Mouse (Mus musculus) forebrain, embryonic 14.5 days (tissue): ENCODE results near the gene Abcc12. TPM values are rescaled to one million over a fixed set of nuclear protein-coding genes. Genes with fewer than 3 reads are reported as not detected.

Source experiments
- ATAC-seq: fragments of 200-750 bp; cut with Nextera tagmentation; 2 replicates; pipeline ENCODE4 v1.8.0; 2017; ENCODE audit warnings: mild to moderate bottlenecking, moderate library complexity
- DNase-seq: peaks from one replicate; pipeline ENCODE4 v3.0.0-alpha.2; 2015; ENCODE audit warnings: low spot score
- H3K27ac ChIP-seq: fragments of 300-500 bp; sonication (generic); 2 replicates; pipeline ENCODE4 v1.5.1; 2014; ENCODE audit warnings: low read depth, mild to moderate bottlenecking, control low read depth, low read length, moderate library complexity
- H3K27me3 ChIP-seq: fragments of 300-500 bp; sonication (generic); replicated peaks from 2 replicates; pipeline ENCODE4 v1.6.1; 2014; ENCODE audit warnings: low read length, control low read depth, mixed read lengths; ENCODE audit not compliant: control insufficient read depth, insufficient read depth
- H3K36me3 ChIP-seq: fragments of 300-500 bp; sonication (generic); 2 replicates; pipeline ENCODE4 v1.6.1; 2014; ENCODE audit warnings: low read length, control low read depth; ENCODE audit not compliant: control insufficient read depth, insufficient read depth
- H3K4me1 ChIP-seq: fragments of 300-500 bp; sonication (generic); 2 replicates; pipeline ENCODE4 v1.6.1; 2014; ENCODE audit warnings: antibody characterized with exemption, low read length, control low read depth; ENCODE audit not compliant: control insufficient read depth, insufficient read depth
- H3K4me2 ChIP-seq: fragments of 300-500 bp; sonication (generic); 2 replicates; pipeline ENCODE4 v1.6.1; 2014; ENCODE audit warnings: mild to moderate bottlenecking, control low read depth, low read length
- H3K4me3 ChIP-seq: fragments of 300-500 bp; sonication (generic); 2 replicates; pipeline ENCODE4 v1.5.1; 2014; ENCODE audit warnings: low read depth, low read length, control low read depth
- H3K9ac ChIP-seq: fragments of 300-500 bp; sonication (generic); 2 replicates; pipeline ENCODE4 v1.6.1; 2014; ENCODE audit warnings: mild to moderate bottlenecking, low read length, control low read depth, moderate library complexity
- H3K9me3 ChIP-seq: fragments of 300-500 bp; sonication (generic); replicated peaks from 2 replicates; pipeline ENCODE4 v1.6.1; 2016; ENCODE audit warnings: low read length, control low read depth, mixed read lengths; ENCODE audit not compliant: control insufficient read depth
- WGBS: fragments of 180-500 bp; shearing (Covaris S2); extraction: QIAGEN DNeasy Blood & Tissue Kit; methylation state at CpG from one replicate; pipeline ENCODE4 v1.1.7; 2014; 5-methylcytosine and 5-hydroxymethylcytosine counted together
- microRNA-seq: library from miRNA; unstranded; fragments of <30 nt; microRNA quantifications from one replicate; pipeline ENCODE4, GENCODE M21; 2016
- polyA plus RNA-seq: library from polyadenylated mRNA; unstranded; fragments of >200 nt; fragmentation: Nextera tagmentation; extraction: Ambion mirVana; gene quantifications from 2 replicates; pipeline ENCODE4 v1.2.1, GENCODE M21; 2014

Gene Abcc12
- polyA plus RNA-seq, 1 experiment from 2014 or later, result 0.19 TPM

DNA sequence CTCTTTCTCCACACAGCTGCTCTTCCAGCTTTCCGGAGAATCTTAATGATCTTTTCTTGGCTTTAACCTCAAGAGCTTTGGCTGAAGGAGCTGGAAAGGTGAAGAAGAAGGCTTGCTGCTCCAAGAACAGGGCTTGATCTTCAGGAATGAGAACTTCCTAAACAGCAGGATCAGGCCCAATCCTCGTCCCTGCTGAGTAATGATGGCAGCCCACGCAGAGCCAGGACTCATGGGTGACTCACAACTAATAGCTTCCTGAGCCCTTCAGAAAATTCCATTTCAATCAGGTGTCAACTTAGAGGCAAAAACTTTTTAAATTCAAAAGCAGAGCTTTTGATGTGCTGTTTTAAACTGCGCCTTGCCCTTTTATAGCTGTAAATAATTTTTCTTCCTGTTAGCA is 135.0 kb downstream of the Abcc12 start:
- Histone ChIP-seq H3K9me3 (no peaks in the 10 kb centered on the region), H3K27ac (no peak overlapping the region), H3K4me2 (no peak overlapping the region), H3K9ac (no peak overlapping the region), H3K4me1 (no peaks in the 10 kb centered on the region), H3K36me3 (no peaks in the 10 kb centered on the region), H3K27me3 (no peaks in the 10 kb centered on the region), H3K4me3 (no peak overlapping the region)
- DNase-seq (no peak), ATAC-seq (no peak)
- 87% methylated on average over 4 of the region's 4 CpGs for WGBS

DNA sequence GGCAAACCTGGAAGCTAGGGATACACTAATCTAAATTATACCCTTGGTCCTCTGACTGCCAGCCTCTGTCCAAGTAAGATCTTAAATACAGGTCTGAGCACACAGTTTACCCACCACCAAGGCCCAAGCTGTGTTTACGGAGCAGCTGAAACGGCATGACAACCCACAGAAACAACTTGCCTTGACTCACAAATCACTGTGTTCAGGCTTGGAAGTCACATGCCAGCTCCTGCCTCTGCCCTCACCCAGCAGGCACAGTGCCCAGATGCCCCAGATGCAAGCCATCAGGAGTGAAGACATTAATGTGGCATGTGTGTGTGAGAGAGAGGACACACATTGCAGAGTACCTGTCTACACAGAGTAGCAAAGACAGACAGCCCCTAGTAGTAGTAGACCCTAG is 136.7 kb downstream of the Abcc12 start:
- no peaks in the 10 kb centered on the region for H3K9me3 ChIP-seq
- no peaks in the 10 kb centered on the region for H3K27me3 ChIP-seq
- H3K4me3 ChIP-seq, result no peak overlapping the region
- DNase-seq (no peak), ATAC-seq (no peak)
- no peak overlapping the region for H3K9ac ChIP-seq
- no peaks in the 10 kb centered on the region for H3K36me3 ChIP-seq
- 91% methylated on average over 2 of the region's 2 CpGs for WGBS
- H3K4me1 ChIP-seq, result peaks cover 12% of the 10 kb centered on the region
- H3K4me2 ChIP-seq, result no peak overlapping the region
- no peak overlapping the region for H3K27ac ChIP-seq

DNA sequence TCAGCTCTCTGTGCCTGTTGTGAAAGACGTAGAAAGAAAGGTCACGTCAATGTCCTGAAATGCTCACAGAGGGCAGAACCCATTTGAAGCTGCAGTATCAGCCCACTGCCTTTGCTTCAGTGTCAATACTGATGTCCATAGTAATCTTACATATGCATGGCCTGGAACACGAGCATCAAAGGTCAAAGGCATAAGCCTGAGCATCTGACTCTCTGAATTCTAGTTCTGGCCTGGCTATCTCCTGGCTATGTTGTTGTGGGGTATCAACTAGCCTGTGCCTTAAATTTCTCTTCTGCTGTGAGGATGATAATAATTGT is 141.5 kb downstream of the Abcc12 start:
- H3K4me1 ChIP-seq, result peaks cover 27% of the 10 kb centered on the region
- H3K4me3 ChIP-seq, result no peak overlapping the region
- no peaks in the 10 kb centered on the region for H3K9me3 ChIP-seq
- peak; percentile 65; the same call in 1 of the 2 replicates for ATAC-seq
- H3K4me2 ChIP-seq, result peak overlapping the region; percentile 18; the same call in 1 of the 2 replicates
- H3K27me3 ChIP-seq, result no peaks in the 10 kb centered on the region
- peak overlapping the region; percentile 84 for H3K27ac ChIP-seq
- 5% methylated on average over 3 of the region's 3 CpGs for WGBS
- no peaks in the 10 kb centered on the region for H3K36me3 ChIP-seq
- no peak overlapping the region for H3K9ac ChIP-seq
- no peak for DNase-seq

DNA sequence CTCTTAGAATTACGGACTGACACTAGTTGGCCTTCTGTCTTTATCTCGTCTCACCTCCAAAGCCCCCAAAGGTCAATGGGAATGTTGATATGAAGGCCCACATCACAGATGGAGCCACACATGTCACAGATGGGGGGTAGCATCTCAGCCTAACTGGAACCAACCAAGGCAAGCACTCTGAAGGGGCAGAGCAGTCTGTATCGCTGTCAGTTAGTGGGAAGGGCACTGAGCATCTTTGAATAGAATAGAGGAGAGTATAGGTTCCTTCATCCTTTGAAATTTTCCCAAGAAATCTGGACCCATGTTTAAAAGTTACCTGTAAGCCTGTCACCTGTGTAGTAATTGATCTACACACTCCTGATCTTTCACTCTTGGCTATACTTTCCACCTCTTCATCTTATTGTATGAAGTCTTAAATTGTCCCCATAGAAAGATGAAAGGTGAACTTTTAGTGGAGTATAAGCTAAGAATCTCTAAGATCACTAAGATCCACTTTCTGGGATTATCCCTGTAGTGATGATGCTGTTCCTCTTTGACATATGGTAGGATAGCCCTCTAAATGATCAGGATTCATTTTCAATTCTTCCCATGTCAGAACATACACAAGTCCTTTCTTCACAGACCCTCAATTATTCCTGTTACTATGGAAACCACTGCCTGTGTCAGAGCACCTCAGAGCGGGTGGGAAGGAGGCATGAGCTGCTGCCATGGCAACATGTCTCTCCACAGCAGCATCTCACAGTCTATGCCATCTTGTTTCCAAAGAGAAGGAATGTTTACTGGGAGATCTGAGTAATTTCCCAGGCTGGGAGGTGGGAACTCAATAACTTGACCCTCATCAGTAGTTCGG is 142.1 kb downstream of the Abcc12 start:
- no peaks in the 10 kb centered on the region for H3K9me3 ChIP-seq
- 45% methylated on average over 5 of the region's 5 CpGs for whole genome bisulfite sequencing
- H3K9ac ChIP-seq, result no peak overlapping the region
- H3K27ac ChIP-seq, result peak overlapping the region; percentile 84
- H3K27me3 ChIP-seq, result no peaks in the 10 kb centered on the region
- peaks cover 27% of the 10 kb centered on the region for H3K4me1 ChIP-seq
- peak overlapping the region; percentile 18; the same call in 1 of the 2 replicates for H3K4me2 ChIP-seq
- DNase-seq (peak; percentile 98), ATAC-seq (peak; percentile 99)
- H3K36me3 ChIP-seq, result no peaks in the 10 kb centered on the region
- no peak overlapping the region for H3K4me3 ChIP-seq

DNA sequence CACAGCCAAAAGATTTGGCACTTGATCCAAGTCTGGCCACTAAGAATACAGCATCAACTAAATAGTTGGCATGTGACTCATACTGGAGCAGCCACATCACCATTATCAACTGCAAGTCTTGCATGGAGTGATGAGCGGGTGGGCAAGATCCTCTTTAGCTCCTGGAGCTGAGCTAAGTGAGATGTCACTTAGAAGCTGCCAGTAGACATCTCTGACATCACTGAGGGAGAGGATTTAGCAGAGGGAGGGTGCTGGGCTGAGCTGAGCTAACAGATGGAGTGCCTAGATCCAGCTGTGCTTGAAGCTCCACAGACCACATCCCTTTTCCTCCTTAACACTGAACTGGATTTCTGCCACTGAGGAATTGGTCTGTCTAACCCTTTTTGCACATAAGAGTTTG is 143.1 kb downstream of the Abcc12 start:
- no peak for DNase-seq
- 78% methylated on average over 1 of the region's 1 CpGs for WGBS
- ATAC-seq, result no peak

More for the DNA sequence above, 143.1 kb downstream of the Abcc12 start:
- Histone ChIP-seq H3K9ac (no peak overlapping the region), H3K4me1 (peaks cover 27% of the 10 kb centered on the region), H3K4me2 (no peak overlapping the region), H3K36me3 (no peaks in the 10 kb centered on the region), H3K9me3 (no peaks in the 10 kb centered on the region), H3K27ac (peak overlapping the region; percentile 58; the same call in 1 of the 2 replicates), H3K4me3 (no peak overlapping the region), H3K27me3 (no peaks in the 10 kb centered on the region)

Small RNAs within 50 kb of the gene (microRNA-seq; reads per million reads assigned to microRNA genes)
- gene Gm44348, result not detected

Other genes with a start within 250 kb of the Abcc12 start
- gene Lonp2, start 43.4 kb upstream of the Abcc12 start, polyA plus RNA-seq, result 83.3 and 85.3 TPM in 2 replicates
- 5.8 and 6.0 TPM in 2 replicates for gene Gm10638, start 165.0 kb upstream of the Abcc12 start, polyA plus RNA-seq
- gene Siah1a, start 165.2 kb upstream of the Abcc12 start, polyA plus RNA-seq, result 104 and 111 TPM in 2 replicates